Mouse (Mus musculus): Measurements from ENCODE around the gene B3gnt9. TPM values are rescaled to one million over a fixed set of nuclear protein-coding genes. Genes with fewer than 3 reads are reported as not detected.
A peak's percentile ranks its signal among the peaks of the same experiment; 100 is the strongest.
"Not testable (repeated sequence)": the region's sequence is repeated elsewhere in the genome, so short reads cannot be mapped to it uniquely, and the experiment has no call there.

The B3gnt9 gene
- polyA plus RNA-seq, 1 experiment = 6.2 TPM

DNA sequence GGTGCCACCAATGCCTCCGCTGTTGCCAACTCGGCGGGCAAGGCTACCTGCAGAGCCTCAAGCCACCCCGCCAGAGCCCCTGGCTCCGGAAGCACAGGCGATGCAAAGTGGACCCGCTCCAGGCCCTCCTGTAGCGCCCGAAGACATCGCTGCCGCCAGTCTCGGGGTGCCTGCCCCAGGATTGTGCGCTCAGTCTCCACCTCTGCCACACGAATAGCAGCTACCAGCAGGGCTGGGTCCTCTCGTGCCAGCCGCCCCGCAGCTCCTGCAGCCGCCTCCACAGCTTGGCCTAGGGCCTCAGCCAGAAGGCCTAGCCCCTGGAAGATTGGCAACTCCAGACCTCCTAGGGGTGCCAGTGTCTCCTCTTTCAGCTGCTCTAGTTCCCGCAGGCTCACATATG, 38.5 kb upstream of the B3gnt9 start:
- Histone ChIP-seq H3K4me3 (no peak overlapping the region), H3K27me3 (ENCODE audit: control insufficient read depth, insufficient read depth, insufficient read length) (no peaks in the 10 kb centered on the region)
- TF ChIP-seq TCF3 (IDR thresholded peaks at IDR 0.05; ENCODE audit: insufficient read length, low read depth) (no peak), POLR2A (IDR thresholded peaks at IDR 0.05; ENCODE audit: insufficient read length, low read depth) (no peak), SRF (IDR thresholded peaks at IDR 0.05; ENCODE audit: control insufficient read depth, insufficient read length, low read depth) (no peak), E2F4 (IDR thresholded peaks at IDR 0.05; ENCODE audit: insufficient read depth) (no peak), MYOG (IDR thresholded peaks at IDR 0.05; ENCODE audit: control insufficient read depth in 1 of 3, insufficient read depth in 1 of 3, insufficient read length in 2 of 3, low read depth in 2 of 3) (no peak)

DNA sequence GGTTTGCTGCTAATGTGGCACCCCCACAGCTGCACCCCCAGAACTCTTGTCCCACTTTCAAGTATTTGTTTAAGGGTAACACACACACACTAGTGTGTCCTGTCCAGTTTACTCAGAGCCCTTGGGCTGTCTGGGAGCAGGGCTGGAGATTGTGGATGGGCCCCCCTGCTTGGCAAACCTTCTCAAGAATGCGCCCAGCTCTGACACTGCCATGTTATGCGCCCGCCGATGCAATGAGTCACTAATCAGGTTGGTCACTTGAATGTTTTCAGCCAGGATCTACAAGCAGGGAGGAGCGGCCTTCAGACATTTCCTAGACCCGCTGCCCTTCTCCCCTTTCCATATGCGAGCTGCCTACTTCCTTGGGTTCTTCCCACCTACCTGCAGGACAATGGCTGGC, 37.5 kb upstream of the B3gnt9 start:
- Histone ChIP-seq H3K36me3 (ENCODE audit: control insufficient read depth, insufficient read depth) (no peaks in the 10 kb centered on the region), H3ac (ENCODE audit: control insufficient read depth, insufficient read length) (no peak overlapping the region), H3K27me3 (ENCODE audit: control insufficient read depth, insufficient read depth, insufficient read length) (no peaks in the 10 kb centered on the region), H3K4me2 (ENCODE audit: low read depth) (peak overlapping the region; percentile 21), H3K4me3 (no peak overlapping the region), H3K79me2 (ENCODE audit: control insufficient read depth, insufficient read depth) (peaks cover 16% of the 10 kb centered on the region)
- TF ChIP-seq USF1 (IDR thresholded peaks at IDR 0.05; ENCODE audit: low read depth) (no peak), TCF3 (IDR thresholded peaks at IDR 0.05; ENCODE audit: insufficient read length, low read depth) (no peak), MYOG (IDR thresholded peaks at IDR 0.05; ENCODE audit: control insufficient read depth in 1 of 3, insufficient read depth in 1 of 3, insufficient read length in 2 of 3, low read depth in 2 of 3) (no peak), CEBPB (IDR thresholded peaks at IDR 0.05; ENCODE audit: insufficient read depth, poor library complexity, severe bottlenecking) (no peak)

More for the DNA sequence above, 38.5 kb upstream of the B3gnt9 start:
- peak overlapping the region; percentile 95 for H3K4me2 ChIP-seq (ENCODE audit: low read depth)
- peaks cover 13% of the 10 kb centered on the region for H3K79me2 ChIP-seq (ENCODE audit: control insufficient read depth, insufficient read depth)
- H3ac ChIP-seq (ENCODE audit: control insufficient read depth, insufficient read length) = no peak overlapping the region
- H3K36me3 ChIP-seq (ENCODE audit: control insufficient read depth, insufficient read depth) = no peaks in the 10 kb centered on the region

DNA sequence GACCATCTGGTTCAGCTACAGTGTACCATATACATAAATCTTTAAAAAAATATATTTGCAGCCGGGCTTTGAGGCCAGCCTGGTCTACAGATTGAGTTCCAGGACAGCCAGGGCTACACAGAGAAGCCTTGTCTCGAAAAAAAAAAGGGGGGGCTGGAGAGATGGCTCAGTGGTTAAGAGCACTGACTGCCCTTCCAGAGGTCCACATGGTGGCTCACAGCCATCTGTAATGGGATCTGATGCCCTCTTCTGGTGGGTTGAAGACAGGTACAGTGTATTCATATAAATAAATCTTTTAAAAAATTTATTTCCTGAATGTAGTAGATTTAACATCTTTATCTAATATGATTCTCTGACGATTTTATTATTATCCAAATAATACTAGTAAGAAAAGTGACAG, 36.8 kb upstream of the B3gnt9 start:
- H3K79me2 ChIP-seq (ENCODE audit: control insufficient read depth, insufficient read depth) = peaks cover 14% of the 10 kb centered on the region
- not testable (repeated sequence) for H3K4me2 ChIP-seq (ENCODE audit: low read depth); H3K27me3 ChIP-seq (ENCODE audit: control insufficient read depth, insufficient read depth, insufficient read length); H3ac ChIP-seq (ENCODE audit: control insufficient read depth, insufficient read length); H3K36me3 ChIP-seq (ENCODE audit: control insufficient read depth, insufficient read depth); H3K4me3 ChIP-seq

DNA sequence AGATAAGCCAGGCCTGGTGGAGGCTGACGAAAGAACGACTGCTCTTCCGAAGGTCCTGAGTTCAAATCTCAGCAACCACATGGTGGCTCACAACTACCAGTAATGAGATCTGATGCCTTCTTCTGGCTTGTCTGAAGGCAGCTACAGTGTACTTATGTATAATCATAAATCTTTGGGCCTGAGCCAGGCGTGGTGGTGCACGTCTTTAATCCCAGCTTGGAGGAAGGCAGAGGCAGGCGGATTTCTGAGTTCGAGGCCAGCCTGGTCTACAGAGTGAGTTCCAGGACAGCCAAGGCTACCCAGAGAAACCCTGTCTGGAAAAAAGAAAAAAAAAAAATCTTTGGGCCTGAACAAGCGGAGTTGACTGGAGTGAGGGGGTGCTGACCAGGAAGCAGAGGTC, 36.4 kb upstream of the B3gnt9 start:
- not testable (repeated sequence) for H3K4me2 ChIP-seq (ENCODE audit: low read depth); H3K4me3 ChIP-seq; H3K36me3 ChIP-seq (ENCODE audit: control insufficient read depth, insufficient read depth); H3K27me3 ChIP-seq (ENCODE audit: control insufficient read depth, insufficient read depth, insufficient read length); H3ac ChIP-seq (ENCODE audit: control insufficient read depth, insufficient read length)
- peaks cover 18% of the 10 kb centered on the region for H3K79me2 ChIP-seq (ENCODE audit: control insufficient read depth, insufficient read depth)

DNA sequence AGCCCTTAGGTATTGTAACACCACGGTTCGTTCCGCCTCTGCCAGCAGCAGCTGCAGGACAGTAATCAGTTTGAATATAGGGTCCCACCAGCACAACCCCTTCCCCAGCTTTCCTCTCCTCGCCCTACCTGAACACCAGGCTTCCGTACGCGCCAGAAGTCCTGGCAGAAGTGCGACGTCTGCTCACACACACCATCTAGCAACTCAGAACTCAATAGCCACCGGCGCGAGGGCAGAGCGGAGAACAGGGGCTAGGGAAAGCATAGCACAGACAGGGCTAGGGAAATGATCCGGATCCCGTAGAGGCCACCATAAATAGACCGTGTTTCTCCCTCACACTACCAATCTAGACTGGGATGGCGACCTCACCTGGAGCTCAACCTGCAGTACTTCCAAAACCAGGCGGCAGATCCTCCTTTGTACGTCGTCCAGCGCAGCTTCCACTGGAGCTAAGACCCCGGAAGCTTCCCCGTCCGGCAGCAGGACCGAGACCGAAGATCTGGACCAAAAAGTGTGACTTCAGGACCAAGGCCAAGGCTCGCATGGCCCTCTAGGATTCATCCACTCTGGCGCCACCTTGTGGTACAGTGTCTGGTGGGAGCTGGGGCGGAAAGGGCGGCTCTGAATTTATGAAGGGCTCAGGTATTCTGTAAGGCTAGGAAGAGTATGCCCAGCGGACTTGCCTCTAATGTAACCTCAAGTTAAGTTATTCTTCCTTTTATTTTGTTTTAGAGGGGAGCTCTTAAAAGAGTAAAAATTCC, 35.8 kb upstream of the B3gnt9 start:
- Histone ChIP-seq H3K36me3 (ENCODE audit: control insufficient read depth, insufficient read depth) (no peaks in the 10 kb centered on the region), H3K4me3 (peak overlapping the region; percentile 35), H3ac (ENCODE audit: control insufficient read depth, insufficient read length) (no peak overlapping the region), H3K4me2 (ENCODE audit: low read depth) (peak overlapping the region; percentile 93), H3K27me3 (ENCODE audit: control insufficient read depth, insufficient read depth, insufficient read length) (no peaks in the 10 kb centered on the region), H3K79me2 (ENCODE audit: control insufficient read depth, insufficient read depth) (peaks cover 23% of the 10 kb centered on the region)
- TF ChIP-seq MAX (IDR thresholded peaks at IDR 0.05; ENCODE audit: low read depth) = no peak
- peak; percentile 95 for TF ChIP-seq REST (IDR thresholded peaks at IDR 0.05; ENCODE audit: insufficient read depth, insufficient read length)

DNA sequence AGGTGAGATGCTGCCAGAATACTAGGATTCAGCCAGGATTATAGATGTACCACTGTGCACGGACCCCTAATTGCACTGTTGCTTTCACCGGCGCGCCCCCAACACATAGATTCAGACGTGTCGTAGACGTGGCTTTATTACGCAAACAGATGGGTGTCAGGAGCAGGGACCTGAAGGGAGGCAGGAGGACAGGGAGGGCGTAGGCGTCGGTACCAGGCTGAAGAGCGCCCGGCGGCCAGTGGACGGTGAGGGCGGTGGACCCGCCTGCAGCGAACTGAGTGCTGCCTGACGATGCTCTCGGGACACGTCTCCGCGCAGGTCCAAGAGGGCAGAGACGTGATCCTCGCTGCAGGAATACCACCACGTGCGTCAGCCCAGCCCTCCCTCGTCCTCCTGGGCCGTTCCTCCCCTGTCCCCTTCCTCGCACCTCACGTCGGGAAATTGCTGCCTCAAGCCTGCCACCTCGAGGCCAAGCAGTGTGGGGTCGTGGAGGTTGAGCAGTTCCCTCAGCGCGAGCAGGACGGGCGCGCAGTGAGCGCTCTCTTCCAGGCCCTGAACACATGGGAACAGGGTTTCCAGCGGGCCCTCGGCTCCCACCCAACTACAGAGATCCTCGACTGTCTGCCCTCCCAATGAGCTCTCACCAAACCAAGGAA, 35.0 kb upstream of the B3gnt9 start, which contains the start of gene 4931428F04Rik:
4931428F04Rik (minus strand) TSS at position 60 of the 656 bp plus-strand sequence.
- Histone ChIP-seq H3ac (ENCODE audit: control insufficient read depth, insufficient read length) (peak within 1 kb of the TSS; percentile 2), H3K4me2 (ENCODE audit: low read depth) (peak within 1 kb of the TSS; percentile 93), H3K79me2 (ENCODE audit: control insufficient read depth, insufficient read depth) (peaks cover 23% of the 10 kb centered on the region), H3K4me3 (peak within 1 kb of the TSS; percentile 35), H3K27me3 (ENCODE audit: control insufficient read depth, insufficient read depth, insufficient read length) (no peaks in the 10 kb centered on the region), H3K36me3 (ENCODE audit: control insufficient read depth, insufficient read depth) (no peaks in the 10 kb centered on the region)
- TF ChIP-seq MAX (IDR thresholded peaks at IDR 0.05; ENCODE audit: low read depth) (no peak), TCF12 (IDR thresholded peaks at IDR 0.05; ENCODE audit: insufficient read depth, poor library complexity, severe bottlenecking) (no peak), POLR2A (IDR thresholded peaks at IDR 0.05; ENCODE audit: insufficient read length, low read depth) (no peak), CEBPB (IDR thresholded peaks at IDR 0.05; ENCODE audit: insufficient read depth, poor library complexity, severe bottlenecking) (no peak), MYOG (IDR thresholded peaks at IDR 0.05; ENCODE audit: control insufficient read depth in 1 of 3, insufficient read depth in 1 of 3, insufficient read length in 2 of 3, low read depth in 2 of 3) (no peak), SRF (IDR thresholded peaks at IDR 0.05; ENCODE audit: control insufficient read depth, insufficient read length, low read depth) (no peak), POLR2AphosphoS2 (IDR thresholded peaks at IDR 0.05; ENCODE audit: insufficient read length, low read depth) (peak; percentile 65), USF1 (IDR thresholded peaks at IDR 0.05; ENCODE audit: low read depth) (no peak), TCF3 (IDR thresholded peaks at IDR 0.05; ENCODE audit: insufficient read length, low read depth) (no peak), MYOD1 (IDR thresholded peaks at IDR 0.05; ENCODE audit: control insufficient read depth in 1 of 3, insufficient read length in 2 of 3, low read depth in 2 of 3) (no peak), REST (IDR thresholded peaks at IDR 0.05; ENCODE audit: insufficient read depth, insufficient read length) (peak; percentile 63)

Data from myocyte (in vitro differentiated cells).